Mouse (Mus musculus) frontal cortex, adult (tissue): ENCODE measurements at regions not wholly inside any gene's neighbourhood (a gene's known extent, or its start where the extent isn't known, plus 50 kb on each side); places are given as distances from the start of the nearest gene placed in this dataset.
"Not testable (repeated sequence)": the region's sequence is repeated elsewhere in the genome, so short reads cannot be mapped to it uniquely, and the experiment has no call there.

Experiments
- ATAC-seq: cut with Nextera tagmentation; 2 replicates; pipeline ENCODE4 v1.9.2; 2017; ENCODE audit warnings: mild to moderate bottlenecking, moderate library complexity, mixed read lengths; ENCODE audit not compliant: low TSS enrichment

- ATAC-seq = not testable (repeated sequence)
Observed at GRCm38 (mm10) chr16:21102033-21102432, 51.8 kb downstream of the Teddm3 start.

GRCm38 (mm10) chr16:21100126-21100525 lies 53.7 kb downstream of the Teddm3 start:
- not testable (repeated sequence) for ATAC-seq

GRCm38 (mm10) chr16:21074779-21075148 lies 79.0 kb downstream of the Teddm3 start:
- ATAC-seq = no peak

- ATAC-seq = peak; percentile 84
Observed at GRCm38 (mm10) chr16:21074082-21074778, 79.6 kb downstream of the Teddm3 start.

- ATAC-seq = no peak
Observed at GRCm38 (mm10) chr16:21060211-21060610, 93.6 kb downstream of the Teddm3 start.

- ATAC-seq = no peak
Observed at GRCm38 (mm10) chr16:21054772-21055171, 99.0 kb downstream of the Teddm3 start.

GRCm38 (mm10) chr16:21022087-21022486 lies 131.7 kb downstream of the Teddm3 start:
- not testable (repeated sequence) for ATAC-seq

- ATAC-seq = no peak
Observed at GRCm38 (mm10) chr16:21004871-21005270, 148.9 kb downstream of the Teddm3 start.

GRCm38 (mm10) chr16:21001126-21001525 lies 152.7 kb downstream of the Teddm3 start:
- no peak for ATAC-seq

GRCm38 (mm10) chr16:20990524-20990923 lies 163.3 kb downstream of the Teddm3 start:
- no peak for ATAC-seq

GRCm38 (mm10) chr16:20975406-20975805 lies 178.4 kb downstream of the Teddm3 start:
- ATAC-seq = no peak

GRCm38 (mm10) chr16:20972442-20972841 lies 181.4 kb downstream of the Teddm3 start:
- no peak for ATAC-seq

GRCm38 (mm10) chr16:20958905-20959304 lies 194.9 kb downstream of the Teddm3 start:
- no peak for ATAC-seq

- ATAC-seq = no peak
Observed at GRCm38 (mm10) chr16:20936722-20937121, 202.4 kb upstream of the Thpo start.

GRCm38 (mm10) chr16:20934846-20935245 lies 200.5 kb upstream of the Thpo start:
- not testable (repeated sequence) for ATAC-seq

GRCm38 (mm10) chr16:20930003-20930402 lies 195.7 kb upstream of the Thpo start:
- ATAC-seq = not testable (repeated sequence)

- ATAC-seq = not testable (repeated sequence)
Observed at GRCm38 (mm10) chr16:20925776-20926175, 191.5 kb upstream of the Thpo start.

- not testable (repeated sequence) for ATAC-seq
Observed at GRCm38 (mm10) chr16:20910864-20911263, 176.6 kb upstream of the Thpo start.

GRCm38 (mm10) chr16:20908467-20909351 lies 174.4 kb upstream of the Thpo start:
- ATAC-seq = peak; percentile 85

- ATAC-seq = peak; percentile 85; the same call in 1 of the 2 replicates
Observed at GRCm38 (mm10) chr16:20895734-20896133, 161.4 kb upstream of the Thpo start.

GRCm38 (mm10) chr16:20871726-20872125 lies 137.4 kb upstream of the Thpo start:
- ATAC-seq = no peak

- ATAC-seq = no peak
Observed at GRCm38 (mm10) chr16:20866771-20867170, 132.5 kb upstream of the Thpo start.

GRCm38 (mm10) chr16:20861256-20861655 lies 126.9 kb upstream of the Thpo start:
- ATAC-seq = no peak
